Mouse (Mus musculus): ENCODE data around the gene Foxi1. TPM values are rescaled to one million over a fixed set of nuclear protein-coding genes. Genes with fewer than 3 reads are reported as not detected.

The Foxi1 gene
- polyA plus RNA-seq, 1 experiment, result not detected

GRCm38 (mm10) chr11:34184266-34184665, 23.6 kb downstream of the Foxi1 start:
- H3K4me1 ChIP-seq (ENCODE audit: control insufficient read depth, insufficient read depth, insufficient read length, low read length), result no peaks in the 10 kb centered on the region
- H3K27ac ChIP-seq (ENCODE audit: insufficient read depth, low read depth, low read length), result no peak overlapping the region
- 61% methylated on average over 2 of the region's 2 CpGs for WGBS
- TF ChIP-seq CTCF (IDR thresholded peaks at IDR 0.05; ENCODE audit: extremely low read depth, insufficient read length, insufficient replicate concordance, low read depth, low read length) (no peak), POLR2A (IDR thresholded peaks at IDR 0.05; ENCODE audit: low read depth, low read length) (no peak)
- H3K27me3 ChIP-seq (ENCODE audit: control insufficient read depth, insufficient read depth, low read length), result no peaks in the 10 kb centered on the region
- H3K4me3 ChIP-seq (ENCODE audit: low read depth, low read length), result no peak overlapping the region
- no peaks in the 10 kb centered on the region for H3K36me3 ChIP-seq (ENCODE audit: control insufficient read depth, insufficient read depth, low read length)

DNA sequence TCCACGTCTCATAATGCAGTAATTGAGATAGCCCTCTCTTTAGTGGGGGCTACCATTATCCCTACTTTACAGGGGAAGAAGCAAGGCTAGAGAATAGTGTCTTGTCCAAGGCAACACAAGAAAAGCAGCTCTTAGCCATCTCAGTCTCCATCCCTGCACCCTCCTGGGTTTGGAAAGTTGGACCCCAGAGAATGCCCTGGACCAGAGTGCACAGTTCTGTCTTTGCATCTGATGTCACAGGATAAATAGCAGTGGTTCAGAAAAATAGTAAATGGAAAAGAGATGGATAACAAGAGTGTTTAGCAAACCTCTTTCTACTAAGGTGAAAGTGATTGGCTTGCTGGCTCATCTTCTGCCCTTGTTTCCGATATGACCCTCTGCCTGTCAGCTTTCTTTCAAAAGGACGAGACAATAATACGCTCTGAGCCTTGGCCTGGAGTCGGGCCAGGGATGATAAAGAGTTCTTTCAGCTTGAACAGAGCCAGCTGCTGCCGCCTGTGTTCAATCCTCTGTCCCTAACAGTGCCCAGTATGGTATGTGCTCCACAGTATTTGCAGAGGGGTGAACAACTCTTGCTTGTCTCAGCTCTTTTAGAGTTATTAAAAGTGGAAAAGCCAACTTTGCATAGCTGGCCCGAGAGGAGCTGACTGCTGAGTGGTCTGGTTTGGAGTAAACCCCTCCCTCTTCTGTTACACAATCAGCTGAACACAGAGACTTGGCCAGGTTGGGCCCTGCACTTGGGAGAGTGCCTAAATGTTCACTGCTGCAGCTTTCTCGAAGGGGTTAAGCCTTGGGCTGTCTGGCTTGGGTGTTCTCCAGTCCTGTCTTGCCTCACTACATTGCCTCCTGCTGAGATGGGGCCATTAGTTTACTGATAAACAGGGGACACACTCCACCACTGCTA, 26.4 kb downstream of the Foxi1 start:
- 41% methylated on average over 8 of the region's 8 CpGs for WGBS
- H3K27me3 ChIP-seq (ENCODE audit: control insufficient read depth, insufficient read depth, low read length), result no peaks in the 10 kb centered on the region
- H3K4me3 ChIP-seq (ENCODE audit: low read depth, low read length), result no peak overlapping the region
- H3K4me1 ChIP-seq (ENCODE audit: control insufficient read depth, insufficient read depth, insufficient read length, low read length), result no peaks in the 10 kb centered on the region
- H3K36me3 ChIP-seq (ENCODE audit: control insufficient read depth, insufficient read depth, low read length), result no peaks in the 10 kb centered on the region
- no peak overlapping the region for H3K27ac ChIP-seq (ENCODE audit: insufficient read depth, low read depth, low read length)
- TF ChIP-seq POLR2A (IDR thresholded peaks at IDR 0.05; ENCODE audit: low read depth, low read length) (no peak), CTCF (IDR thresholded peaks at IDR 0.05; ENCODE audit: extremely low read depth, insufficient read length, insufficient replicate concordance, low read depth, low read length) (no peak)

GRCm38 (mm10) chr11:34178752-34179151, 29.1 kb downstream of the Foxi1 start:
- Histone ChIP-seq H3K27ac (ENCODE audit: insufficient read depth, low read depth, low read length) (no peak overlapping the region), H3K27me3 (ENCODE audit: control insufficient read depth, insufficient read depth, low read length) (no peaks in the 10 kb centered on the region), H3K4me1 (ENCODE audit: control insufficient read depth, insufficient read depth, insufficient read length, low read length) (no peaks in the 10 kb centered on the region), H3K4me3 (ENCODE audit: low read depth, low read length) (no peak overlapping the region), H3K36me3 (ENCODE audit: control insufficient read depth, insufficient read depth, low read length) (no peaks in the 10 kb centered on the region)
- 70% methylated on average over 2 of the region's 2 CpGs for WGBS
- no peak for TF ChIP-seq CTCF (IDR thresholded peaks at IDR 0.05; ENCODE audit: extremely low read depth, insufficient read length, insufficient replicate concordance, low read depth, low read length)

DNA sequence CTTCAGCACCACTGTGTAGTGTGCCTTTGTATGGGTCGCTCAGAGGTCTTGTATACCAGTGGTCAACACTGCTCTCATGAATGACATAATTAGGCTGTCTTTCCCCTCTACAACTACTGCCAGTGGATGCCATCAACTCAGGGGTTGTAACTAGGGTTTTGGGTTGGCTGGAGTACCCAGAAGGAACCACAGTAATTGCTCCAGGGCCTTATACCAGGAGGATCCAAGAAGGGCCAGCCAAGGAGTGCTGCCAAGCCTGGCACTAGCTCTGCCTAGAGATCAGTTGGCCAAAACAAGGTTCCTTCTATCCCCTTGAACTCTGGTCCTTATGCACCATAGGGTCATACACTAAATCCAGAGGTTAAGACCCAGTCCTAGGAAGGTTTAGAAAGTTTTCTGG, 31.5 kb downstream of the Foxi1 start:
- WGBS, result 67% methylated on average over 1 of the region's 1 CpGs
- no peaks in the 10 kb centered on the region for H3K27me3 ChIP-seq (ENCODE audit: control insufficient read depth, insufficient read depth, low read length)
- no peaks in the 10 kb centered on the region for H3K4me1 ChIP-seq (ENCODE audit: control insufficient read depth, insufficient read depth, insufficient read length, low read length)
- TF ChIP-seq POLR2A (IDR thresholded peaks at IDR 0.05; ENCODE audit: low read depth, low read length) (no peak), CTCF (IDR thresholded peaks at IDR 0.05; ENCODE audit: extremely low read depth, insufficient read length, insufficient replicate concordance, low read depth, low read length) (no peak)
- H3K4me3 ChIP-seq (ENCODE audit: low read depth, low read length), result no peak overlapping the region
- H3K36me3 ChIP-seq (ENCODE audit: control insufficient read depth, insufficient read depth, low read length), result no peaks in the 10 kb centered on the region
- H3K27ac ChIP-seq (ENCODE audit: insufficient read depth, low read depth, low read length), result no peak overlapping the region

- WGBS, result 79% methylated on average over 1 of the region's 1 CpGs
- TF ChIP-seq CTCF (IDR thresholded peaks at IDR 0.05; ENCODE audit: extremely low read depth, insufficient read length, insufficient replicate concordance, low read depth, low read length), result no peak
- TF ChIP-seq POLR2A (IDR thresholded peaks at IDR 0.05; ENCODE audit: low read depth, low read length), result no peak
- Histone ChIP-seq H3K27ac (ENCODE audit: insufficient read depth, low read depth, low read length) (no peak overlapping the region), H3K36me3 (ENCODE audit: control insufficient read depth, insufficient read depth, low read length) (no peaks in the 10 kb centered on the region), H3K27me3 (ENCODE audit: control insufficient read depth, insufficient read depth, low read length) (no peaks in the 10 kb centered on the region), H3K4me3 (ENCODE audit: low read depth, low read length) (no peak overlapping the region), H3K4me1 (ENCODE audit: control insufficient read depth, insufficient read depth, insufficient read length, low read length) (no peaks in the 10 kb centered on the region; the same call in 1 of the 2 replicates)
These were observed 36.7 kb downstream of the Foxi1 start for GRCm38 (mm10) chr11:34171221-34171620.

DNA sequence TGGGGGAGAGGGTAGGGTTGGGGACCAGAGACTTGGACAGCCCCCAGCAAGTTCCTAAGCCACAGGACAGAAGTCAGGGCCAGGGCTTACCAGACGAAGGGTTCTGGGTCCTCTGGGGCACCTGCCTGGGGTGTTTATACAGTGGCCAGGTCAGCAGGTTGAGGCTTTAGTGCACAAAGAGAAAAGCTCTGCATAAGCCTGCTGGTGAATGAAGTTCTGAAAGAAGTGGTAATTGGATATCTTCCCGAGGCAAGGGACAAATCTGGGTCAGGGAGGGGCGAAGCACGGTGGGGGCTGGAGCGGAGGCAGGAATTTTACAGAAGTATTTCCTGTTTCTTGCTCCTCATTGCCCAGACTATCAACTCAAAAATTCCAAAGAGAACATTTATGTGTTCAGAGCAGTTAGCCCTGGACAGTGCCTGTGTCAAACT, 38.4 kb downstream of the Foxi1 start:
- Histone ChIP-seq H3K4me1 (ENCODE audit: control insufficient read depth, insufficient read depth, insufficient read length, low read length) (no peaks in the 10 kb centered on the region; the same call in 1 of the 2 replicates), H3K27me3 (ENCODE audit: control insufficient read depth, insufficient read depth, low read length) (no peaks in the 10 kb centered on the region), H3K27ac (ENCODE audit: insufficient read depth, low read depth, low read length) (no peak overlapping the region), H3K4me3 (ENCODE audit: low read depth, low read length) (no peak overlapping the region), H3K36me3 (ENCODE audit: control insufficient read depth, insufficient read depth, low read length) (no peaks in the 10 kb centered on the region)
- 45% methylated on average over 5 of the region's 5 CpGs for WGBS
- TF ChIP-seq CTCF (IDR thresholded peaks at IDR 0.05; ENCODE audit: extremely low read depth, insufficient read length, insufficient replicate concordance, low read depth, low read length) (no peak), POLR2A (IDR thresholded peaks at IDR 0.05; ENCODE audit: low read depth, low read length) (no peak)

GRCm38 (mm10) chr11:34166392-34166791, 41.5 kb downstream of the Foxi1 start:
- no peaks in the 10 kb centered on the region; the same call in 1 of the 2 replicates for H3K4me1 ChIP-seq (ENCODE audit: control insufficient read depth, insufficient read depth, insufficient read length, low read length)
- no peaks in the 10 kb centered on the region for H3K27me3 ChIP-seq (ENCODE audit: control insufficient read depth, insufficient read depth, low read length)
- TF ChIP-seq CTCF (IDR thresholded peaks at IDR 0.05; ENCODE audit: extremely low read depth, insufficient read length, insufficient replicate concordance, low read depth, low read length) (no peak), POLR2A (IDR thresholded peaks at IDR 0.05; ENCODE audit: low read depth, low read length) (no peak)
- H3K4me3 ChIP-seq (ENCODE audit: low read depth, low read length), result no peak overlapping the region
- no peaks in the 10 kb centered on the region for H3K36me3 ChIP-seq (ENCODE audit: control insufficient read depth, insufficient read depth, low read length)
- H3K27ac ChIP-seq (ENCODE audit: insufficient read depth, low read depth, low read length), result no peak overlapping the region
- WGBS, result 63% methylated on average over 4 of the region's 4 CpGs
